Mouse (Mus musculus) cerebral cortex, adult 2 months (tissue): ENCODE results near the gene Dnmt3b.

Source experiments
- WGBS: fragments of 180-500 bp; shearing (Covaris S2); methylation state at CpG from one replicate; pipeline ENCODE4 v1.1.7; 2018; 5-methylcytosine and 5-hydroxymethylcytosine counted together

The Dnmt3b gene

DNA sequence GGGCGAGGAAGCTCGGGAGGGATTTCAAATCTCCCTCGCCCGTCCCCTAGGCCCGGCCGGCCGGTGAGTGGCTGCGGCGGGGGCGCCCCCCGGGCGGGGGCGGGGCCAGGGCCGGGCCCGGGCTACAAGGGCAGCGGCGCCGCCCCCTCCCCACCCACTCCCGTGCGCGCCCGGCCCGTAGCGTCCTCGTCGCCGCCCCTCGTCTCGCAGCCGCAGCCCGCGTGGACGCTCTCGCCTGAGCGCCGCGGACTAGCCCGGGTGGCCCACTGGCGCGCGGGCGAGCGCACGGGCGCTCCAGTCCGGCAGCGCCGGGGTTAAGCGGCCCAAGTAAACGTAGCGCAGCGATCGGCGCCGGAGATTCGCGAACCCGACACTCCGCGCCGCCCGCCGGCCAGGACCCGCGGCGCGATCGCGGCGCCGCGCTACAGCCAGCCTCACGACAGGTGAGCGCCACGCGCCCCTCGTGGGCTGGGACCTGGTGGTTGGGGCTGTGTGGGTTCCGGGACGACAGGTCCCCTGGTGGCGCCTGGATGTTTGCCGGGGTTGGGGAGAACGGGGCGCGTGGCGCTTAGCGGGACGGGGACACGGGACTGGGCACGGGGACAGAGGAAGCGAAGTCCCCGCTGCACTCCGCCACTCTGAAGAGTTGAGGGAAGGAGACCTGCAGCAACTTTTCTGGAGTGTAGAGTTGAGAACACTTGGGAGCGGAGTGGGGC, at the start of gene Dnmt3b:
Gene Dnmt3b, plus strand, starts transcription at position 153 of the 716 bp plus-strand sequence.
- WGBS = 2% methylated on average over 83 of the region's 93 CpGs

- 53% methylated on average over 6 of the region's 6 CpGs for WGBS
Measured at GRCm38 (mm10) chr2:153600021-153600666, 49.1 kb upstream of the Dnmt3b start.

DNA sequence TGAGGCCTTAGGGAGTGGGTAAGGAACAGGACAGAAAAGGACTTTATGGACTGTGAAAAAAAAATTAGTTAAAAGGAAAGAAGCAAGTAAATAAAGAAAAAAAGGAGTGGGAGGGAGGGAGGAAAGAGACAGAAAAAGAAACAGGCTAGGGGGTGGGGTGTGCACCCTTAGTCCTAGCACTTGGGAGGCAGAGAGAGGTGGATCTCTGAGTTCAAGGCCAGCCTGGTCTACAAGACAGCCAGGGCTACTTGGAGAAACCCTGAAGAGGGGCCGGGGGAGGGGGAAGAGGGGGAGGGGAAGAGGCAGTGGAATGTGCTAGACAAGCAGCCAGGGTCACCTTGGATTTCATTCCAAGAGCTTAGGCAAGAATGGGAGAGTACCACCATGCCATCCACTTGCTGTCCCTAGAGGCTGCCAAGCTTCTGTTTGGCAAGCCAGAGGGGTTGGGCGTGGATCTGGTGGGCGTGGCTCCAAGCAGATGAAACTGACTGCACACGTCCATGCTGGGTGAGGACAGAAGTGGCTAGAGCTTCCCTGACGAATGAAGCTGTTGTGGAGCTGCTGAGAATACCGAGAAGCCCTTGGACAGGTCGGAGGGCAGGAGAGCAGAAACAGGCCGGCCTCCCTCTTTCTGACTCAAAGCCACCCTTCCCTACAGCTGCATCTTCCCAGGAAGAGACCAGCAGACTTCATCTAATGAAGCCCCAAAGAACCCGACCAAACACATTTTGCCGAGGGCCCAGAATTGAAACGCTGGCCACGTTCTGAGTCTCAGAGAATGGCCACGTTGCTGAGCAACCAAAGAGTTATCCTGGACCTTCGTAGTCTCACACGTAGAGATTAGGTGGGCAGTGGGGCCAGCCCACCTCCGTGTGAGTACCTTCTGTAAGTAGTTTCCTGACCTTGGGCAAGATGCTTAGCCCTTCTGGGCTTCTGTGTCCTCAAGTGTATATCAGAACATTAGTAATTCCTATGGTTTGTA, 48.3 kb upstream of the Dnmt3b start:
- 39% methylated on average over 16 of the region's 16 CpGs for WGBS

GRCm38 (mm10) chr2:153603724-153604123, 45.5 kb upstream of the Dnmt3b start:
- WGBS = 49% methylated on average over 4 of the region's 4 CpGs

DNA sequence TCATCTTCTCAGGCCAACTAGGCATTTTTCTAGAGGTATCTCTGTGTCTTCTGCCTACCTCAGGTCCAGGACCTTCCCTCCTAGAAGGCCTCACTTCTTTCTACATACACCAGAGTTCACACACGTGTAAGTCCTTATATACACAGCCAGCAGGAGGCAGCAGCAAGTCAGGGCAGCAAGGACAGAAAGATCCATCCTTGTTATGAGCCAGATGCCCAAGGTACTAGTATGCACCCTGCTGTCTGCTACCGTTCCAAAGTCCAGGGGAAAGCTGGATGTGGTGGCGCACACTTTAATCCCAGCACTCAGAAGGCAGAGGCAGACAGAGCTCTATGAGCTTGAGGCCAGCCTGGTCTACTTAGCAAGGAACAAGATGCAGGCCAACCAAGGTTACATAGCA, 42.8 kb upstream of the Dnmt3b start:
- 94% methylated on average over 3 of the region's 3 CpGs for WGBS

DNA sequence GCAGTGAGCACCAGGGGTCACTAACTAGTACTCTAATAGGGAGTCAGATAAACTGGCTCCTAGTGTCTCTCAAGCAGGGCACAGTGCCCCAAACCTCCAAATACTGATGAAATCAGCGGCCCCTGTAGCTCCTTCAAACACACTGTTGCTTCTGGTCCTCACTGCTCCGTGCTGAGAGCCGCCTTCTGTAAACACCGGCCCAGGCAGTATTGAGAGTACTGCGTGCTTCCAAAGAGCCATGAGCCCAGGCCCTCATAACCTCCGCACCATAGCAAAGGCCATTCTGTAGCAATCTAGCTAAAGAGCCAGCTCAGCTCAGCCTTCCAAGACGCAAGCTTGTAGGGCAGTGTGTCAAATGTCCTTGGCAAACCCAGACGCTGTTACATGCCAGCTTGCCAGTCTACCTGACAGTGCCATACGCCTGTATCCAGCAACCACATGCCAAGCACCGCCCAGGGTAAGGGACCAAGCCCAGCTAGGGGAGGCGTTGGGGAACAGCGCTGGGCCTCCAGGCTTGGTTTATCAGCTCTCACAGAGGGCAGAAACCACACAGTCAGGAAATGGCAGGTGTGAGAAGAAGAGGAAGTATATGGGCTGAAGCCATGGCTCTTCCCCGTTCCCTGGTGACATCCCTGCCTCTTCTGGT, 41.3 kb upstream of the Dnmt3b start:
- 72% methylated on average over 13 of the region's 13 CpGs for WGBS

- 83% methylated on average over 8 of the region's 8 CpGs for WGBS
Measured at GRCm38 (mm10) chr2:153609058-153609457, 40.2 kb upstream of the Dnmt3b start.

GRCm38 (mm10) chr2:153609548-153609947, 39.7 kb upstream of the Dnmt3b start:
- 23% methylated on average over 9 of the region's 9 CpGs for WGBS

DNA sequence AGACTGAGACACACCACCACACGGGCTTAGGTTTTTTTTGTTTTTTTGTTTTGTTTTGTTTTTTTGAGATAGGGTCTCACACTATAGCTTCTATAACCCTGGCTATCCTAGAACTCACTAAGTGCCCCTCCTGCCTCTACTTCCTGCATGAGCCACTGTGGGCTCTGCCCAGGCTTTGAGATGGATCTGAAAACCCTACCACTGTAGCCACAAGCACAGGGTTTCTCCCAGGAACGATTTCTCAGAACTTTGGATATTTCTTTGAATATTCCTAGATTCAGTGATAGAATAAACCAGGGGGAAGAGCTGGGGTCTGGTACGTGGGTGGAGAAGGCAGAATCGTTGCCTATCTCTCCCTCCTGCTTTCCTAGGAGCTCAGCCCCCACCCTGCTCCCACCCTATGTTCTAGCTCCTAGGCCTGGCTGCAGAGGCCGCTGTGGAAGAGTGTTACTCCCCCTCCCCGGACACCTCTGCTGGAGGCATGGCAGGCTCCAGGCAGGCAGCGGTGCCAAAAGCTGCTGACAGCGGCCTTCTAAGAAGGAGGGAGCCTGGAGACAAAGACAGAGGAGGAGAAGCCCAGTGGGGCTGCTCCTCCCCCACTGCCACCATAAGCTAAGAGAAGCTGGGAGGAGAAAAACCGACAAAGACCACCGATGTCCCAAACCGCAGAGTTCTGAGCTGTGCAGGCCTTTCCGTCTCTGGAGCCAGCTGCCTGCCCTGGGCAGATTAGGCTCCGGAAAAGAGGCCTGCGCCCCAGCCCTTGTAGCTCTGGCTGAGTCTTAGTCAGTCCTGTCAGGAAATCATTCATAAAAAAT, 38.6 kb upstream of the Dnmt3b start:
- WGBS = 36% methylated on average over 14 of the region's 14 CpGs

DNA sequence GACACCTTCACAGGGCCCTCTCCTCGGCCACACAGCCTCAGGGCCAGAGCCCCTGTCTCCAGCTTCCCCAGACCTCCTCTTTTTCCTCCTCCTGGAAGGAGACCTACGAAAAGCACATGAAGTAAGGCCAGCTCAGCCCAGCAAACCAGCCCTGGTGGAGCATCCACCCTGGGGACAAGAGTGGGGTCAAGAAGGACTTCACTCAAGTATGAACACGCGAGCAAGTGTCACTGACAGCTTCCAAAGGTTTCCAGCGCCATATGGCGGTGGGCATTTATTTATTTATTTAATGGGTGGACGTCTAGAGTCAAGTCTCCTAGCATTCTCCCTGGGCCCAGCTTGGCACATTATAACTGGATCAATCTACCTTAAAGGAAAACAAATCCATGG, 38.0 kb upstream of the Dnmt3b start:
- WGBS = 86% methylated on average over 7 of the region's 7 CpGs

DNA sequence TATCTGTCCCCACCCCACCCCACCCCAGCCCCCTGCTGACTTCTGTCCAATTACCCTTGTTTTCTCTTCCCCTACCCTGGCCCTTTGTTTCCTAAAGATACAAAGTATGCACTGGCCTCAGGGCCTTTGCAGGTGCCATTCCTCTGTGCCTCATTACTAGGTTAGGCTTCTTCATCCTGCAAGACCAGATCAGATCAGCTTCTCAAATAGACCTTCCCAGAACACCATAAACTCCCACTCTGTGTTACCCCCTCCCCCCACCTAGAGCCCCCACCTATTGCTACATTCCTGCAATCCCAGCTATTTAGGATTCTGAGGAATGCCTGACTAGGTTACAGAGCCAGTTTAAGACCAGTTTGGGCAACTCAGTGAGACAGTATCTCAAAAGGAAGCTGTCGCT, 37.5 kb upstream of the Dnmt3b start:
- 98% methylated on average over 1 of the region's 1 CpGs for WGBS

DNA sequence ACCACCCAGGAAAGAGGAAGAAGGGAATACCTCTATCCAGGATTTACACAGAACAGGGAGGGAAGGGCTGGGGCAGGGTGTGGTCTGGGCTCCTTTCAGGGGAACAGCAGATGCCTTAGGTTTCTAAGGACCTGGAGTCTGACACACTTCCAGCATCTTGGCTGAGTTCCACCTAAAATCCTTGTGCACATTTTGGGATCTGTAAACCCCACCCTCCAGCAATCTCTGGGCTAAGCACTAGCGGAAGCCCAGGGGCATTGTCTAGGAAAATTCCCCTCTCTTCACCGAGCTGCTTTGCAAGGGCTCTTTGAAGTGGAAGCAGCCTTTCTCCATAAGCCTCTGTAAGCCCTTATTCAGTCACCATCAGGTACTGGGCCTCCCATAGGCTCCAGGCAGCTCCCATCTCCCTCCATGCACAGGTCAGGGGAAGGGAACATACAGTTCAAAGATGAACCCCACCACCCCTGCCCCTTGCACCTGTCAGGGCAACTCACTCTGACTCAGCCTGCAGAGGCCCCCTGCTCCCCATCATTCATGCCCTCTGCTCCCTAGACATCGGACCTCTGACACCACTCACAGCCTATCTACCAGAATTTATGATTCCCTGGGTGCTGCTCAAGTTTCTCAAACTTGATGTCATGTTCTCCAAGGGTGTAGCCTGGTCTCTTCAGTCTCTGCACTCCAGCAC, 36.5 kb upstream of the Dnmt3b start:
- whole genome bisulfite sequencing = 34% methylated on average over 3 of the region's 3 CpGs

- 91% methylated on average over 3 of the region's 3 CpGs for WGBS
Measured at GRCm38 (mm10) chr2:153616893-153617292, 32.4 kb upstream of the Dnmt3b start.

DNA sequence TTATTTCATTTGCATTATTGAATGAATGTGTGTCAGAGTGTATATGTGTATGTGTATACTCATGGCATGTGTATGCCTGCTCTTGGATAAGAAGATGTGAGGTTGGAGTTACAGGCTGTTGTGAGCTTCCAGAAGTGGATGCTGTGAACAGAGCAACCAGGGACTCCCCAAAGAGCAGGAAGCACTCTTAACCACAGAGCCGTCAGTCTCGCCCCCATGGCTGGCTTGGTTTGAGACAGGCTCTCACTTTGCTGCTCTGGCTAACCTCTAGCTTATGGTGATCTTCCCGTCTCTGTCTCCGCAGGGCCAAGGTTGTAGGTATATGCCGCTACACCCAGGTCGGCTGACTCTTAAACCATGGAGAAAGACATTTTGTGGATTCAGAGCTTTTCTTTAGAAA, 30.8 kb upstream of the Dnmt3b start:
- WGBS = 92% methylated on average over 6 of the region's 6 CpGs

GRCm38 (mm10) chr2:153618889-153619288, 30.4 kb upstream of the Dnmt3b start:
- 78% methylated on average over 10 of the region's 10 CpGs for WGBS

DNA sequence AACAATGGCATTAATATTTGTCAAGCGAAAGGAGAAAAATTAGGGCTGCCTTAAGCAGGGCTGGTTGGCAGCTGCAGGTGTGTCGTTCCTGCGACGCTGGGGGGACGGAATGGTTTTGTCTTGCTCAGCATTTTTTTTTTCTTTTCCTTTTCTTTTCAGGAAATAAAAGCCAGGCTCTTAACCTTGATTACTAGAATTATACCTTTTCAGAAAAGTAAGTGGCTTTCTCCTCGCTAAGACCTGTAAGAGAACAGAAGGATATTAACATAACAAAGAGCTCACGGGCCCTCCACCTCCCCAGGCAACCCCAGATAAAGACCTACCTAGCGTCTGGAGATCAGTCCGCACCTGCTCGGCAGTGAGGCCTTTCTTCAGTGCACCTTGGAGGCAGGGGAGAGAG, 26.8 kb upstream of the Dnmt3b start:
- WGBS = 73% methylated on average over 10 of the region's 10 CpGs

GRCm38 (mm10) chr2:153630950-153631349, 18.3 kb upstream of the Dnmt3b start:
- 81% methylated on average over 3 of the region's 3 CpGs for WGBS

DNA sequence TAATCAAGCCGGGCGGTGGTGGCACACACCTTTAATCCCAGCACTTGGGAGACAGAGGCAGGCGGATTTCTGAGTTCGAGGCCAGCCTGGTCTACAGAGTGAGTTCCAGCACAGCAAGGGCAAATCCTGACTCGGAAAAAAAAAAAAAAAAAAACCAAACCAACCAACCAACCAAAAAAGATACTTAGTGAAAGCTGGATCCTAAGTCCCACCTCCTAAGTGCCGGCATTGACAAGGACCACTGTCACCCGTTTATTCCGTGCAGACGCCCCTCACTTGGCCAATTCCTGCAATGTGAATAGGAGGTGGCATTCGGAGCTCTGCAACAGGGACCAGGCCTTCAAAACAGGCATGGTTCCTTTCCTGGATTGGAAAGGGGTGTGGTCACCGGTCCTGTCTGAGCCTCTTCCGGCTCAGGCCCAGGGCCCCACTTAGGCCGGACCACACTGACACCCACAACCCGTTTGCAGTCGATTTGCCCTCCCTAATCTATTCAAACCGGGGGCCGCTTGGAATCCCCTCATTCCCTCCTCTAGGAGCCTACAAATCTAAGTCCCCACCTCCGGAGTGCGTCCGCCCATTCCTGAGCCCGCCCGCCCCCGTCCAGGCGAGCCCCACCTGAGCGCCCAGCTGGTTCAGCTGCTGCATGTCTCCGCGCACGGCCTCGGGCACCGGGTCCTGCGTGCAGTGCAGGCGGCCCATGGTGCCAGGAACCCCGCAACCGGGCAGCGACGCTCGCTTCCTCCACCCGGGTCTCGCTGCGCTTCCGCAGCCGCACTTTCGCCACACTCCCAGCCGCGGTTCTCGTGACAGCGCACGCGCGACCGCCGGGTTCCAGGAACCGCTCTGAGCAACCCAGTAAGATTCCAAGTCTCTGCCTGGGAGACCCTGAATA, 17.0 kb upstream of the Dnmt3b start, which contains the start of gene Commd7:
Gene Commd7, minus strand, starts transcription at position 806 of the 895 bp plus-strand sequence.
- WGBS = 5% methylated on average over 53 of the region's 53 CpGs

GRCm38 (mm10) chr2:153632871-153633226, 16.4 kb upstream of the Dnmt3b start:
- 13% methylated on average over 2 of the region's 2 CpGs for WGBS
